Mouse (Mus musculus) heart, postnatal 0 days (tissue): Measurements from ENCODE around the gene Ccser2.

Experiments
- CTCF ChIP-seq: IDR thresholded peaks from 2 replicates; pipeline ENCODE4 v1.5.1; 2016; ENCODE audit warnings: antibody characterized with exemption, control low read depth, low read depth
- EP300 ChIP-seq: IDR thresholded peaks from 2 replicates; pipeline ENCODE4 v1.6.1; 2016; ENCODE audit warnings: antibody characterized with exemption, low read depth

GRCm38 (mm10) chr14:37002852-37003251 is 34.3 kb upstream of the Ccser2 start:
- no peak for TF ChIP-seq EP300
- no peak for TF ChIP-seq CTCF
